Mouse (Mus musculus): ENCODE data around the gene Ccdc136.
A peak's percentile ranks its signal among the peaks of the same experiment; 100 is the strongest.

Gene Ccdc136

DNA sequence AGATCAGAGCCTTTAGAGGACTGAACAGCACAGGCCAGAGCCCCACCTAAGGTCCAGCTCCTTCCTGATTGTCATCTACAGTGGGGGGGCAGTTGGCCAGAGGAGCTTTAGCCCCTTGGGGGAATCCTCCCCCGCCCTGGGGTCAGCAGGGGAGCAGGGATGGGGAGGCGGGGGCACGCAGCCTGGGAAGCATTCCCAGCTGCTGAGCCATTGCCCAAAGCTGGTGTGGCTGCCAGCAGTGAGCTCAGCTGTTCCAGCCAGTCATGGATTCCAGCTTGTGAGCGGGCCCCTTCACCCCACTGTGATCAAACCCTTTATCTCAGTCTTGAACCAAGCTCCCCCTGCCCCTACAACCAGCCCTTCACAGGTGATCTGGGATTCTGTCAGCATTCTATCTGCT, 43.1 kb downstream of the Ccdc136 start:
- DNase-seq (ENCODE audit: low spot score), result no peak

DNA sequence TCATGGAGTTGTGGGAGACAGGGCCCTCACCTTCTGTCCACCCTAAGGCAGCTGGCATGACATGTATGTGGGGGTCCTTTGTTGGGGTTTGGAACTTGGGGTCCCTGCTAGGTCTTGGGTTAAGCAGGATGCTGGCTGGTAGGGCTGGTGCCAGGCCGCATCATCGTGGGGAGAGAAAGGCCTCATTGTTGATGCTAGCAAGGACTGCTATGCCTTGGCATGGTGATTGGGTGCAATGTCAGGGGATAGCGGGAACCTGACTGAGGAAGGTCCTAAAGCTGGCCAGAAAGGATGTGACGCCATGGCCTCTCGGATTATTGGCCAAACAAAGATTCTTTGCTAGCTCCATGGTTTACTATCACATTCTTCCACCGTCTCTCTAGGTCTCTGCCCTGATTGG, 43.7 kb downstream of the Ccdc136 start:
- no peak for DNase-seq (ENCODE audit: low spot score)

DNA sequence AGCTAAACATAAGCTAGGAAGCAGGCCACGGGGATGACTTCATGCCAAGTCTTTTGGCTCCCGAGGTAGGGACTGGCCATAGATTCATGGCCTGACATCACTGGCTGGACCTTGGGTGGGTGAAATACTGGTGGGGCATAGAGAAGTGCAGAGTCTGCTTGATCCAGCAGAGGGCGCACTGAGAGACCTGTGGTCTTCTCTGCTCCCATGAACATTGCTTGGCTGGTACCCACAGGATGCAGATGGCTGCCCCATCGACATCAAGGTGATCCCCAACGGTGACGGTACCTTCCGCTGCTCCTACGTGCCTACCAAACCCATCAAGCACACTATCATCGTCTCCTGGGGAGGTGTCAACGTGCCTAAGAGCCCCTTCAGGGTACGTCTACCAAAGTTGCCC, 48.7 kb downstream of the Ccdc136 start:
- DNase-seq (ENCODE audit: low spot score), result no peak

DNA sequence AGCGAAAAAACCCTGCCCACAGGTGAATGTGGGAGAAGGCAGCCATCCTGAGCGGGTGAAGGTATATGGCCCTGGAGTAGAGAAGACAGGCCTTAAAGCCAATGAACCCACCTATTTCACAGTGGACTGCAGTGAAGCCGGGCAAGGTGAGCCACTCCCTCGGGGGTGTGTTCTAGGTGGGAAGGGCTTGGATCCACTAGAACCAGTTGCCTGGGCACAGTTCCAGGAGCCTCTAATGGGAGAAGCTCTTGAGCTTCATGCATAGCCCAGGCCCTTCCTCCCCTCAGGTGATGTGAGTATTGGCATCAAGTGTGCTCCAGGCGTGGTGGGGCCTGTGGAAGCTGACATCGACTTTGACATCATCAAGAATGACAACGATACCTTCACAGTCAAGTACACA, 49.2 kb downstream of the Ccdc136 start:
- DNase-seq (ENCODE audit: low spot score), result no peak

DNA sequence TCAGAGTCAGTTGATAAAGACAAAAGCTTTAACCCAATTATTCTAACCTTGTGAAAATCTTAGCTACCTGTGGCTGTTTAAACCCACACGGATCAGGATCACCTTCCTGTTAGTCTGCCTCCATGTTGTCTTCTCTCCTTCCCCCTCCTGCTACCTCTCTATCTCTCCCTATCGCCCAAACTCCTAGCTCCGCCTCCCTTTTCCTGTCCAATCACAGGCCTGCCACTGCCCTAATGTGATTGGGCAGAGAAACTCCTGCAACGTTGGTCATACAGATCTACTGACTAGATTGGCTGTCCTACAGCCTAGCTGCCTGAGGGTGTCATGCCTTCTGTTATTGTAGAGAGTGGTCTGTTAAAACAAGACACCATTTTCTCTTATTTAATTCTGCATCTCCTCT, 53.7 kb downstream of the Ccdc136 start:
- DNase-seq (ENCODE audit: low spot score), result no peak

DNA sequence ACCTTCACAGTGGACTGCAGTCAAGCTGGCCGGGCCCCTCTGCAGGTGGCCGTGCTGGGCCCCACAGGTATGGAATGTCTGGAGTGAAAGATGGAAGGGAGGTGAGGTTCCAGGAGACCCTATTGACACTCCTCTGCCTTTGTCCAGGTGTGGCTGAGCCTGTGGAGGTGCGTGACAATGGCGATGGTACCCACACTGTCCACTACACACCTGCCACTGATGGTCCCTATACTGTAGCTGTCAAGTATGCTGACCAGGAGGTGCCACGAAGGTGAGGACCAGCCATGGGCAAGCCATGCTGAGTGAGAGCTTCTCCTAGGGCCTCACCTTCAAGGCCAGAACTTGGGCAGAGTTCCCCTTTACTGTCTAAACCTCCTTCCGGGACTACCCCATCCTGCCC, 54.6 kb downstream of the Ccdc136 start:
- no peak for DNase-seq (ENCODE audit: low spot score)

DNA sequence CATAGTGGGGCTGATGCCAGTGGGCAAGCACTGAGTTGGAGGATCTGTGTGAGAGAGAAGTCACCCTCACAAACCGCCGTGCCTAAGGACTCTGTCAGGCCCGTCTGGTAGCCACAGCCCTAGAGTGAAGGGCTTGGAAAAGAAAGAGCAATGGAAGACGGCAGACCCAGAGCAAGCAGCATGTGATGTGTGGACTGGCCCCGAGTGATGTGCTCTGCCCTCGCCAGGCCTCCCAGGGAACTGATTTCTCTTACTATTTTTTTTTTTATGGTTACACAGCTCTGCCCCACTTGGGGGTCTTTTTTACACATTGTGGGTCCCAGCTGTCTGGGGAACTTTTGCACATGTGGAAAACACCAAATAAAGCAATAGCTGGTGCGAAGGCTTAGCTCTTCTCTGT, 65.4 kb downstream of the Ccdc136 start:
- no peak for DNase-seq (ENCODE audit: low spot score)

DNA sequence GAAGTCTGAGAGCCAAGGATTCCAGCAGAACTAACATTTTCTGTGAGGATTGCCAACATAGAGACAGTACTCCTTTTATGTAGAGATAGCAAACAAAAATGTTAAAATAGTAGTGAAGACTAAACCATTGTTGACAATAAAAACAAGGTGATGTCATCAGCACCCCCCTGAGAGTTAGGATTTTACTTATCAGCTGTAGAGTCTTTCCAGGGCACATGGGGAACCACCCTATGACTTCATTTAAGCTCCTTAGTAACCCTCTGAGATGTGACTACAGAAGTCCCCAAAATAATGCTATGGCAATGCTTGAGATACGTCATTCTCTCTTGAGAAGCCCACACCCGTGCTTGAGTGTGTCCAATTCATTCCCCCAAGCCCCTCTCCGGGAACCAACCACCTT, 67.3 kb downstream of the Ccdc136 start:
- DNase-seq (ENCODE audit: low spot score), result no peak

DNA sequence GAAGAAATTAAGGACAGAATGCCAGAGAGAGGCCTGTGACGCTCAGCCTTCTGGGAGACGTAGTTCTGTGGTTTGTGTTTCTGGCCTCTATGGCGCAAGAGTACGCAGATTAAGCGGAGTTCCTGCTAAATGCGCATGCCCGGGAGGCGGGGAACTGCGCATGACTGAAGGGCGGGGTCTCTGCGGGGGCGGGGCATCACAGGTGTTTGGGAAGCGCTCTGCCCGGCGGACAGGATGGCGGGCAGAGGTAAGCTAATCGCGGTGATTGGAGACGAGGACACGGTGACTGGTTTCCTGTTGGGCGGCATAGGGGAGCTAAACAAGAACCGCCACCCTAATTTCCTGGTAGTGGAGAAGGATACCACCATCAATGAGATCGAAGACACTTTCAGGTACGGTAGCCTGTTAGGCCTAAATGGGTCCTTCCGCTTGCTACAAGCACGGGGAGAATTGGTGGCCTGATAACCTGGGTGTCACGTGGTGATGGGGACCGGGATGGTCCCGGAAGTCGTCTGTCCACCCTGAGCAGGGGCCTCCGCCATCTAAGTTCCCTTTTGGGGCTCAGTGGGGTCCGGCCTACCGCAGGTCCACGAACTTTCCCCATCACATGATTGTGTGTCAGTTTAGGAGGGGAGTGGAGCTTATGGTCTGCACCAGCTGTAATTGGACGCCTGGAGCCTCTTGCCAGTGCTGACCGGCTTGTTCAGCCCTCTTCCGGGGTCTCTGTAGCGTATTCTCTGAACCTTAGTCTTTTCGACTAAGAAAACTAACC, 71.7 kb downstream of the Ccdc136 start, which contains the start of gene Atp6v1f:
Gene Atp6v1f, plus strand, starts transcription at position 136 of the 772 bp plus-strand sequence.
- DNase-seq (ENCODE audit: low spot score), result peak; percentile 87

DNA sequence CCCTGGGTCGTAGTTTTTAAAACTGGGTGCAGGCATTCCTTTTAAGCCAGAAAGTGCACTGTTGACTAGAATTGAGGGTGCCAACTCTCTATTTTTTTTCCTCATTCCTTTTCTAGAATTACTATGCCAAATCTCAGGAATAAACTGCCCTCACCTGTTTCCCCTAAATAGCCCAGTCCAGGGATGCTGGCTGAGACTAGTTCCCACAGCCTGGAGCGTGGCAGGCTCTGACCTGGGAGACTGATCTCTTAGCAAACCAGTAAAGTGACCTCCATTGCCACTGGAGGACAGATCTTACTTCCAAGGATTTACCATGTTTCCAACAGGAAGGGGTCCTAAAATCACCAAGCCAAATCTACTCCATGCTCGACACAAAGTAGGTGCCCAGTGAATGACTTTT, 72.7 kb downstream of the Ccdc136 start:
- DNase-seq (ENCODE audit: low spot score), result no peak

DNA sequence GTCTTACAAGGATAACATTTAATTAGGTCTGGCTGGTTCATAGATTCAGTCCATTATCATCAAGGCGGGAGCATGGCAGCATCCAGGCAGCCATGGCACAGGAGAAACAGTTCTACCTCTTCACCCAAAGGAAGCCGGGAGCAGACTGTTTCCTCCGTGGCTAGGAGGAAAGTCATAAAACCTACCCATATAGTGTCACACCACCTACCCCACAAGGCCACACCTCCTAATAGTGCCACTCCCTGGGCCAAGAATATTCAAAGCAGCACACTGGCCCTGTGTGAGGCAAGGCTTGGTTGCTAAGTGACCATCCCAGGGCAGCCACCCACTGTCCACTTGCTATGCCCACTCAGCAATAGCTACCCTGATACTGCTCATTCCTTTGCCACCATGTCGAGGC, 75.0 kb downstream of the Ccdc136 start, which contains the start of gene Atp6v1fnb:
Gene Atp6v1fnb, plus strand, starts transcription at position 301 of the 400 bp plus-strand sequence.
- DNase-seq (ENCODE audit: low spot score), result no peak

DNA sequence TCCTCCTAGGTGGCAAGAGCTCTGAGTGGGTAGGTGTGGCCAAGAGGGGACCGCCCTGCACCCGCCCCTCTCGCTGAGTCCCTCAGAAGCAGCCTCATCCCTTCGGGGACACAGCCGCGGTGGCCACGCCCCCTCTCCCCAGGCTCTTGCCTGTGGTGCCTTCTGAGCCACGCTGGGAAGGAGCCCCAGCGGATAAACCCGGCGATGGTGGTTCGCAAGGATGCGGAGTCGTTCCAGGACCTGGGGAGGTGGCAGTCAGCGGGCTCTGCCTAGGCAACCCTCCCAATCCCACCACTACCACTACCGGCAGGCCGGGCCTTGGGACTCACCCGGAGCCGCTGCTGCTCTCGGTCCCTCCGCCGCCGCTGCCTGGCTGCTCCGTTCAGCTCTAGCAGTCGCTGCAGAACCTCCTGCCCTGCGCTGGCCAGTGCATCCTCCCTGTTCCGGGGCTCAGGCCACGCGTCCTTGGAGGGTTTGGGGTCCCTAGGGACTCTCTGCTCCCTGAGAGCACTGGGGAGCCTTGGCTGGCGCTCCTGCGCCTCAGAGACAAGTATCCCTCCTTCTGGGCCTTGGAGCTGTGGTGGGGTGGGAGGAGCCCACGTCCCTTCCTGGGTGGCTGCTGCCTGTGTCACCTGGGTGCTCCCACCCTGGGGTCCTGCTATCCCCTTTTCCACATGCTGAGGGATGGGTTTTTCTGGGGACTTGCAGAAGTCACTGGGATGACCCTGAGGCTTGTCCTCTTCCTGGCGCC, 78.0 kb downstream of the Ccdc136 start:
- DNase-seq (ENCODE audit: low spot score), result peak; percentile 65

DNA sequence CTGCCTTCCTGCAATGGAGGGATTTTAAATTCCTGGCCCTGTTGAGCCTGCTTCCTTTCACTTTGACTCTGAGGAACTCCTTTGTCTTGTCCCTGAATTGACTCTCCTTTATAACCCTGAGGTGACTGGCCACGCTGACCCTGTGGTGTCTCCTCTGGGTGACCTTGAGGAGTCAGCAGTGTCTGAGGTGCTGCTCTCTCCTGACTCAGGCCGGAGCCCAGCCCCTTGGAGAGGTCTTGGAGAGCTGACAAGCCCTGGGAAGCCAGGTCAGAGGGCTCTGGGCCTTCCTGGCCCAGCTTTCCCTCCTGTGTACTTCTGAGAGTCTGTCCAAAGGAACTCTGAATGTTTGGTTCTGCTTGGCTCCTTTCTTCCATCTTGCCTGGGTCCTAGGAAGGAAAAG, 78.6 kb downstream of the Ccdc136 start:
- DNase-seq (ENCODE audit: low spot score), result no peak

Data from spleen, adult 12 weeks (tissue).